Mouse (Mus musculus) frontal cortex, postnatal 36 days (tissue): ENCODE results near the gene Mex3a.
A peak's percentile ranks its signal among the peaks of the same experiment; 100 is the strongest.

Source experiments
- DNase-seq, 2 experiments: peaks; one replicate each; pipeline ENCODE4 v3.0.0; 2022; ENCODE audit warnings: low spot score in 2 of 2

Gene Mex3a

DNA sequence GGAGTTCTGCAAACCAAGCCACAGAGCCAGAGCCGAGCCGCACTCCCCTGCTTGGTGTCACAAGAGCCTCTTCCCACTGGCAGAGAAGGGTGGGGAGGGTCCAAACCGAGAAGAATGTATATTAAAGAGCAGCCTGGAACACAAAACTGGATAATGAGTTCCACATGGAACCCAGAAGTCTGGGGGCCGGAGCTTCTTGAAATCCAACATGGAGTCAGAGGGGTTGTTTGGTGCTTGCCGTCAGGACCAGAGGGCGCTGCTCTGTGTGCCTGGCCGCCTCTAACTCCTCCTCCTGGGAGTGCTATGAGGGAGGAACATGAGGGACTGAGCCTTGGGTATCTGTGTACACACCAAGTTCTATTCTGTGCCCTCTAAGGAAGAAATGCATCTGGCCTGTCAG lies 26.4 kb upstream of the Mex3a start:
- DNase-seq: no peak

DNA sequence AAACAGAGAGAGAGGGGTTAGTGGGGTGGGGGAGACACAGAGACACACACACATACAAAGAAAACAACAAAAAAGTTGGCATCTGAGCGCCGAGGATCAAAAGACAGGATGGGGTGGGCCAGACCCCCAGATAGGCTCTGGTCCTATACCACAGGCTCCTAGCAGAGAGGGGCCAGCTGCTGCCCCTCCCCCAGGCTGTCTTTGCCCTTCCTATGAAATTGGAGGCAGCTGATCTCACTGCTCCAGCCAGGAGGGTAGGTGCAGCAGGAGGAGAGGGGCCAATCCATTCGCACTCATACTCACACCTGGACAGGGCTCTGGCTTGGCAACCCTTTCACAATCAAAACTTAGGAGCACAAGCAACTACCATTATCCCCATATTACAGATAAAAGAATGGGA lies 22.9 kb upstream of the Mex3a start:
- no peak for DNase-seq

DNA sequence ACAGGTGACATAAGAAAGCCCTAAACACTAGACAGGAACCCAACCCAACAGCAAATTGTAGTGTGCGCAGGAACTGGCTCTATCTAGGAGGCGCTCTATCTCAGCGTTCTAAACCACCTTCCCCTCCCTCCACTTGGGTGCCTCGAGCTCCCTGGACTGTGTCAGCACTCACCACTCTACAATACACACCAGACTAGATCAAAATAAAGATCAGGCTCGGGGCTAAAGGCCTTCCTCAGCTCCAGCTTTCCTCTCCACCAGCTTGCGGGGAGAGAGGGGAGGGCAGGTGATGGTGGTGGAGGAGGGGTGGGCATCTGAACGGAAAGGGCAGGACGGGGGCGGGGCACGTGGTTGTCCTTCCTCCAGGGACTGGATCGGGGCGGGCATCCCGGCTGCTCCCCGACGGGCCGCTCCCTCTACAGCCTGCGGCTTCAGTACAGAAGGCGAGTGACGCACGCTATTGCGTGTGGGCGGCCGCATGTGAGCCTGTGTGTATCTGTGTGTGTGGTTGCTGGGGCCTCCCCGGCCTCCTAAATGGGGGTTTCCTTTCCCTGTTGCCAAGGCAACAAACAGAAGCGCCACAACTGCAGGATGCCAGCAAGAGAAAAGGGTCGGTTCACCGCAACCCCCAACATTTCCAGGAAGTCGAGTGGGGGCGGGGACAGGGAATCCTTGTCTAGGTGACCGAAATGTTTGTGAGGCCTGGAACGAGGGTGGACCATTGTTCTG lies 22.3 kb upstream of the Mex3a start, which contains the start of gene Lmna:
Lmna (minus strand) TSS at position 265 of the 729 bp plus-strand sequence.
- peak; percentile 90 to 95 for DNase-seq

DNA sequence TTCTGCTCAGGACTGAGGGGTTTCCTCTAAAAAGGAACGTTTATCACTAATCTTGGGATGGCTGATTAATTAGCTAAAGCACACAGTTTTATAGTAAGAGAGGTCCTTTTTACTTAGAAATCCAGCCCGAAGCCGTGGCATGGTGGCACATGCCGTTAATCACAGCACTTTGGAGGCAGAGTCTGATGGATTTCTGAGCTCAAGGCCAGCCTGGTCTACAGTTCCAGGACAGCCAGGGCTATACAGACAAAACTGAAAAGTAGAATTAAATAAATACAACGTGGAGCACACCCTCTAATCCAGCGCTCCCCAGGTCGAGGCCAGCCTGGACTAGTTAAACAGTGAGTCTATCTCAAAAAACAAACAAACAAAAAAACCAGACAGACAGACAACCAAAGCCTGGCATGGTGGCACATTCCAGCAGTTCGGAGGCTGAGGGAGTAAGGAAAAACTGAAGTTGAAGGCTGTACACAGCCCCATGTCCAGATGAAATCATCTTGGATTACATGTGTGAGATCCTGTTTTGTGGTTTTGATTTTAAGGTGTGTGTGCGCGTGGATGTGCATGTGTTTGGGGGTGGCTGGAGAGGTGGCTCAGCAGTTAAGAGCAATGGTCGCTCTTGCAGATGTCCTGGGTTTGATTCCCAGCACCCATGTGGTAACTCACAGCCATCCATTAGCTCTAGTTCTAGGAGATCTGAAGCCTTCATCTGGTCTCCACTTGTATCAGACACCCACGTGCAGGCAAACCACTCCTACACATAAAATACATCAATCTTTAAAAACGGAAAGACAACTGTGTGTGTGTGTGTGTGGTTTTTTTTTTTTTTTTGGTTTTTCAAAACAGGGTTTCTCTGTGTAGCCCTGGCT lies 21.5 kb upstream of the Mex3a start:
- no peak for DNase-seq

DNA sequence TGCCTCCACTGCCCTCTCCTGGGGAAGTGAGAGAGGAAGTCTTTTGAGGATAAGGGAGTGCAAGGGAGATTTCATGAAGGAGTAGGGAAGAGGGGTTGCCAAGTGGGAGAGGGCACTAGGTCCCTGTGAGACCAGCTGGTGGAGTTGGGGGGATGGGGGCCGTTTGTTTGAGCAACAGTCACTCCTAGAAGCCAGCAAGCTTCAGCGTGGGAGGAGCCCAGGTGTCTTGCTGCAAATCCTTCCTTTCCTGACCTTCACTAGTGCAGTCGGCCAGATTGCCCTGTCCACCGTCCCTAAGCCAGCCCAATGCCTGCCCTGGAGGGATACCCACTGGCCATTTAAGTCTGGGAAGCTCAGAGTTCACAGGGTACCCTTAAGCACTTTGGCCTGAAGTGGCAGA lies 20.6 kb upstream of the Mex3a start:
- no peak for DNase-seq

DNA sequence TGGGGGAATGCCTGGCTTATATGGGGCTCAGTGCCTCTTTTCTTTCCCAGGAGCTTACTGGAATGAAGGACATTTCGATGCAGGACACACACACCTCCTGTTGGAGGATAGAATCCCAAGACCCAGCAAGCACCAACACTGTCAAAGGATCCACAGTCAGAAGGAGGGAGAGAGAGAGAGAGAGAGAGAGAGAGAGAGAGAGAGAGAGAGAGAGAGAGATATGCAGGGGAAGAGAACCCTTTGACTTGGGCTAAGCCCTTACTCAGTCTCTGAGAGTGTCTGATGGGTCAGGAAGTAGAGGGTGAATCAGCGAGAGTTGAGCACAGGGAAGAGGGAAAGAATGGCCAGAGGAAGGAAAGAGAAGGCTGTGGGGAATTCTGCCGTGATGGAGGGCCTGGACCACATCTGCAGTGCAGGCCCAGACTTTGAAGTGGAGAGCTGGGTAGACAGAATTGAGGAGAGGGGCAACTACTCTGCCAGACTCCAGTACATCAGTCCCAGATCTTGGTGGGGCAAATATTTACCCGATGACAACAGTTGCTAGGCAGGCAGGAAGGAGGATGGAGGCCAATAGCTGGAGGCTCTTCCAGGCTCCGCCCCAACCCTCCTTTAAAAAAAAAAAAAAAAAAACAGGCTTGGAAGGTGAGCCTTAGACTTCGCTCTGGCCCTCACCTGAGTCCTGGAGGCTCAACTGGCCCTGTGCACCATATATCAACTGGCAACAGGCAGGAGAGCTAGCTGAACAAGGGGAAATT lies 19.9 kb upstream of the Mex3a start:
- no peak for DNase-seq

DNA sequence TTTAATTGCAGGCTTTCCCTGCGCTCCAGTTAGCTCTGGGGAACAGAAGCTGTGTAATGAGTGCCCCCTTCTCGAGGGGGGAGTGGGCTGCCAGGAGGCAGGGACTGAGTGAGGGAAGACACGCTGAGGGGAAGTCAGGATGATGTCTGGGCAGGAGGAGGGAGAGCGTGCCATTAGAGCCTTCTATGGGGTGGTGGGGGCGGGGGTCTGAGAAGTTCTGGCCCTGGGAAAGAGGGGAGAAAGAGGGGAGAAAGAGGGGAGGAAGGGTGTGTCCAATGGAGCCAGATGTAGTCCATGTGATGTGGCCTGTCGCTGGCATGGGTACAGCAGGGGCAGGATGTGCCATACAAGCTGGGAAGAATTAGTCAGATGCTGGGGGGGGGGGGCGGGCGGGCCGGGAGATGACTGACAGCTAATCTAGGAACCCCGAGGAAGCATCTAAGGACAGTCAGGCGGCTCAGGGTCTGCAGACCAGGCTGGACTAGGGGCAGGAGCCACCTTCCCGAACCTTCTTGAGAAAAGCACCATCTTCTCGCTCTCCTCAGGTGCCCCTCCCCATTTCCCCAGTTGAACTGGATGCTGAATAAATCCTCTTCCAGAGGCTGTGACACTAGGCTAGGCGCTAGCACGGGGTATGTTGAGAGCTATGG lies 19.2 kb upstream of the Mex3a start:
- DNase-seq: no peak

DNA sequence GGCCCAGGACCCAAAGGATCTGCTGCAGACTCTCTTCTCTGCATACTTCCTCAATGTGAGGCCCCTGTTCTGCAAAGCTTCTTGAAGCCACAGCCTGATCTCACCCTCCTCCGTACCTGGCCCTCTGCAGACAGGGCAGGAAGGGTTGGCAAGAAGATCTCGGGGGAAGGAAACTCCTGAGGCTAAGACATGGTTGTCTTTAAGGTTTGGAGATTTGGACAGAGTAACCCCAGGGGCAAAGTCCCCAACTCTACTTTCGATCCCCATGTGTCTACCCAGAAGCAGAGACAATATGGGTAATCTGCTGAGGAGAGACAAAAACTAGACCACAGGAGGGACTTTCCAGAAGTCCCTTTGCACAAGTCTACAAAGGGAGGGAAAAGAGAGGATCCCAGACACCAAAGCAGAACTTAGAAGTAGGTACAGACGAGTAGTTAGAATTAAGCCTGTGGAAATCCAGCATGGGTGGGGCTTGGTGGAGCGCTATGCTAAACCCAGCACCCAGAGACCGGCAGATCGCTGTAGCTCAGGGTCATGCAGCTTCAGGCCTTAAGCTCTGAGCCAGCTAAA lies 18.6 kb upstream of the Mex3a start:
- no peak for DNase-seq

DNA sequence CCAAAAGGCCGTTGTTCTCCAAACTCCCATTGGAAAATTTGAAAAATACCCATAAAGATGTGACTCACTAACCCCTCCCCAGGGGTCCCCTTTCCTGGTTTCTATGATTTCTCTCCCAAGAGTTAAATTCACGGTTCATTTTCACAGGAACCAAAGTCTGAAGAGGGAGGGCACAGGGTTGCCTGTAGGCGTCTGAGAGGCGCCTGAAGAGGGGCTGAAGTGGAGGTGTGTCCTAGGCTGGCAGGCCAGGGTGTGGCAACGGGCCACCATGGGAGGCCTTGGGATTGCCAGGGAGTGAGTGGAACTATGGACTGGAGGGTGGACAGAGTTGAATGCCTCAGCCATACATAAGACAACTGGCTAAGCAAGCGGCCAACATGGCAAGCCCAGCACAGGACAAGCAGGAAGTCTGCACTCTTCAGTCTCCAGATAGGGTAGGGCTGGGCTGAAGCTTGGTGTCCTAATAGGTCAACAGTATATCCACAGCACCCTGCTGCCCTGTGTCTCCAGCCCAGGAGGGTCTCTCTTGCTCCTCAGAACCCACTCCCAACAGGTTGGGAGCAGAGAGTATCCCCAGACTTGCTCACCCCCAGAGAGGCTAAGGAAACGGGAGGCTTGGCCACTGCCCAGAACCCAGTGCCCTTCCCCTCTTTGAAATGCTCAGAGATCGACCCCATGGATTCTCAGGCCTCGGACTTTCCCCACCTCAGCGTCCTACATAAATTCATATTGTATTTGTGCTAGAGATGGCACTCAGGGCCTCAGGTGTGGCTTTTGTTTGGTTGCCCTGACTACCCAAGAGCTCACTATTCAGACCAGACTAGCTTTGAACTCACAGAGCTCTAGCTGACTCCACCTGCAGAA lies 17.7 kb upstream of the Mex3a start:
- DNase-seq: no peak

DNA sequence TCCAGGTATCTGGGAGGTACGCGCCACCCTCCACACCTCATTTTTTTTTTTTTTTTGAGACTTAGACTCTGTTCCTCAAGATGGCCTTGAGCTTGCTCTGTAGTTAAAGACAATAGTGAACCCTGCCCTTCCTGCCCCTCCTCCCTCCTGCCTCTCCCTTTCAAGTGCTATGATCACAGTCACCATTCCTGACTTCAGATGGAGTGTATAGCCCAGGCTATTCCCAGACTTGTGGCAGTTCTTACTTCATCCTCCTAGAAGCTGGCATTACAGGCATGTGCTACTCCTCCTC lies 17.2 kb upstream of the Mex3a start:
- DNase-seq: no peak

DNA sequence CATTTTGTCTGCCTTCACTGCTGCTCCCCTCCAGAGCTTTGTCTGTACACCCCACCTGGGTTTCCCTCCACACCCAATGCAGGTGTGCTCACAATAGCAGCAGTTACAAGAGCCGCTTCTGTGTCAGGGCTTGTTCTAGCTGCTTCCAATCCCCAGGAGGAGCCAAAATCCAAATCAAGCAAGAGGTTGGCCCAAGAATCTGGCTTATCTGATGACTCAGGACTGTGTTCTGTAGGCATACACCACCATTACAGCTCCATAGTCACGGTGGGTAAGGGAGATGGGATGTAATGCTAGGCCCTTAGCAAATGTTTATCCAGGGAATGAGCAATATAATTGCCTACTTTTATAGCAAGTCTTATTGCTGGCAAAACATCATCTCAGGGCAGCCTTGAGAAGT lies 15.8 kb upstream of the Mex3a start:
- DNase-seq: no peak

DNA sequence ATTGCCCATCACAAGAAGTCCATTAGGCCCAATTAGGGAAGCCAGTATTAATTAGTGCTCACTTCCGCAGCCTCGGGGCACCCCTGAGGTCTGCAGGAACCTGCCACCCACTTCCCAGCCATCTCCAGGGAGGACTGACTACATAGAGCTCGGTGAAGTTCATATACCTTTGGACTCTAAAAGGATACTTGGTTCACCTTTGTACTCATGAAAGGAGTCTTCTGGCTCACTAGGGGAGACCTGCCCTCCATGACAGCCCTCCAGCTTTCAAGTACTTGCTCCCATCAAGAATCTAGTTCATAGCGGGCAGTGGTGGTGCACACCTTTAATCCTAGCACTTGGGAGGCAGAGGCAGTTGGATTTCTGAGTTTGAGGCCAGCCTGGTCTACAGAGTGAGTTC lies 13.8 kb upstream of the Mex3a start:
- no peak for DNase-seq

DNA sequence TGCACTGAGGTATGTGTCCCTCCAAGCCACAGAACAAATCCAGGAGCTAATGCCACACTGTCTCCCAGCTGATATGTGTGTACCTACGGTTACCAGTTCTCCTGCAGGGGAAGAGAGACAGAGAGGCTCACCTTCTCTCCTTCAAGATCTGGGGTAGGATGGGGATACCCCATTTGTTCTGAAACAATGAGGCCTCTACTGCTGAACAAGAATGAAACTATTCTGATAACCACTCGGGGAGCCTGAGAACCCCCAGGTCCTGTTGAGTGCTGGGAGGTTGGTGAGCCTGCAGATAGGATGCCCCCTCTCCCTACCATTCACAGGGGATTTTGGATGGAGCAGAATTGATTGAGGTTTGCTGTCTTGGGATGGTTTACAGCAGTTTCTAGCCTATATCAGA lies 12.1 kb upstream of the Mex3a start:
- no peak for DNase-seq

DNA sequence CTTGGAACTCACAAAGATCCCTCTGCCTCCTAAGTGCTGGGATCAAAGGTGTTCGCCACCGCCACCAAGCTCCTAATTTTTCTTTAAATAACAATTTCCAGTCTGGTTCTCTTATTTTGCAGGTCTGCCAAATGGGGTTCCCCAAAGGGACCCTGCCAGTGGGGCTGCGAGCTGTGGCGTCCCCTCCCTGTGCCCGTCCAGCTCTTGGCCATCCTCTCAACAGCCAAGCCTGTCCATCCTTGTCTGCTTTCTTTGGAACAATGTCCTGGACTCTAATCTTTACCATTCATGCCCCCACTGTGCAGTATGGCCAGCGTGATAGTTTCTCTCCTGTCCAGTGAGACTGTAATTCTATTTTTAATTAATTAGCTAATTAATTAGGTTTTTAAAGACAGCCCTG lies 11.0 kb upstream of the Mex3a start:
- no peak for DNase-seq

DNA sequence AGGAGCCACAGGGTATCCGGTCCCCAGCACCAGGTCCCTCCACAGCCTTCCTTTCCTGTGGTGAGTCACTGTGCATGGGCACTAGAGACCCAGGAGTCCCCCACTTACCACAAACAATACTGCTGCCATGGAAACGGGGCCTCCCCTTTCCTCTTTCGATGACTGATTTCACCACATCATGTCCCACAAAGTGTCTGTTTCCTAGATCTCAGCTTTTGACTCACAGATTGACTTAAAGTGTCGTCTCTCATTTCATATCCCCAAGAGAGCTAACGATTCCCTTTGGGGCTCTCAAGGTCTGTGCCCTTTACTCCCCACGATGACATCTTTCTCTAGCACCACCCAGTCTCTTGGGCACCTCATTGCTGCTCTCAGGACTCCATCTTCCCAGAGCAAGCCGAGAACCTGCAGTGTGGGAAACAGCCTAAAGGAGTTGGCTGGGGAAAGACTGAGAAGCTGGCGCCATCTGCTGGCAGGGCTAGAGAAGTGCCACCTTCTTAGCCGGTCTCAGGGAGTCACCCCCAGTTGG lies 10.3 kb upstream of the Mex3a start:
- DNase-seq: peak; percentile 62 to 70

DNA sequence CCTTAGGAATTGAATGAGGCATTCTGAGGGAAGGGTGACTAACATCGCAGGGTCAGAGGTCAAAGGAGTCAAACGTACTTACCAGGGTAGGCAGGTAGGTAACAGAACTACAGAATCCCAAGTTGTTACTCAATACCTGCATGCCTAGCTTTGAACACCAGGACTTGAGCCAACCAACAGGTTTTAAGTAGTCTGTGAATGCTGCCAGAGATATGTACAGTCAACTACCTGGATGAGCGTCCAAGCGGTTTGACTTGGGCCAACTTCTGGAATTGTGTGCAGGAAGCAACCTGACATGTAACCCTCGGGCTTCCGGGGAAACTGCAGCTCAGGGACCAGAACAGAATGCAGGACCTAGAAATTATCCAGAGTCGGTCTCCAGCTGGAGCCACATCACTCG lies 9.2 kb upstream of the Mex3a start:
- DNase-seq: no peak

DNA sequence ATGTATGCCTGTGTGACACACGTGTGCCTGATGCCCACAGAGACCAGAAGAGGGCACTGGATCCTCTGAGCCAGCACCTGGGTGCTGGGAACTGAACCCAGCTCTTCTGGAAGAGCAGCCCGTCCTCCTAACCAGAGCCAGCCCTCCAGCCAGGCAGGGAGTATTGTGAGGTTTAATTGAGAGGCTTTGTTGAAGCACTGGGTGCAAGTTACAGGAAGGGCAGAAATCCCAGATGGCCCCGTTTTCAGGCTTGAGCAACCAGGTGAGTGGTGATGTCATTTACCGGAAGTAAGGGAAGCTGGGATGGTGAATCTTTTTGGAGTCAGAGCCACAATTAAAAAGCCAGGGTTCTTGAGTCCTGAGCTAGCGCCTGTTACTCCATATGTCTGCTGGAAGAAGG lies 7.2 kb upstream of the Mex3a start:
- no peak for DNase-seq

DNA sequence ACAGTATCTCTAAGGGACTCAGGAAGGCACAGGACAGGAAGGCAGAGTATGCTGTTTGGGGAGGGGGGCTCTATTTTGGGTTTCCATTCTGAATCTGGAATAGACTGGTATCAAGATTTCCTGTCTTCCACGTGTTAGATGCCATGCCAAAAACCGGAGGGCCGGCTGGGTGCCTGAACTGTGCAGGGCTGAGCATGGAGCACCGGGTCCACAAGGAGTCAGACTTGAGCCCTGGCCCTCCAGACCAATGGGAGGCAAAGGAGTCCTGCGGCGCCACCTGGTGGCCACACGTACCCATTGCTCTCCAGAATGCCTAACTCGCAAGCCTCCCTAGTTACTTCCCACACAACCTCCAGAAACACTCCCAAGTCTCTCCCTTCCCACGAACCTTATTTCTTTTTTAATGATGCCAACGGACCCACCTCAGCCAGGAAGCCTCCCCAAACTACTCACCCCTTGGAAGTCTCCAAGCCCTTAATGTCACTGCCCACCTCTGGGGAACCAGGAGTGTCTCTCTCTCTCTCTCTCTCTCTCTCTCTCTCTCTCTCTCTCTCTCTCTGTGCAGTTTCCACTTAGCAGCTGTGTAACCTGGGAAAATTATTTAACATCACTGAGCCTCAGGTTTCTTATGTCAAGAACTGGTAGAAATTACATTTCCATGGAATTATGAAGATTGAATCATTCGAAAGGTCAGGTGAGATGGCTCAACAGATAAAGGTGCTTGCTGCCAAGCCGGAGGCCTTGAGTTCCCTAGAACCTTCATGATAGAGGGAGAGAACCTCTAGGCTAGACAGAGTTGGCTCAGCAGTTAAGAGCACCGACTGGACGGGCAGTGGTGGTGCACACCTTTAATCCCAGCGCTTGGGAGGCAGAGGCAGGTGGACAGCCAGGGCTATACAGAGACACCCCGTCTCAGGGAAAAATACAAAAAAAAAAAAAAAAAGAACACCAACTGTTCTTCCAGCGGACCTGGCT lies 5.8 kb upstream of the Mex3a start:
- DNase-seq: peak; percentile 68 to 80

DNA sequence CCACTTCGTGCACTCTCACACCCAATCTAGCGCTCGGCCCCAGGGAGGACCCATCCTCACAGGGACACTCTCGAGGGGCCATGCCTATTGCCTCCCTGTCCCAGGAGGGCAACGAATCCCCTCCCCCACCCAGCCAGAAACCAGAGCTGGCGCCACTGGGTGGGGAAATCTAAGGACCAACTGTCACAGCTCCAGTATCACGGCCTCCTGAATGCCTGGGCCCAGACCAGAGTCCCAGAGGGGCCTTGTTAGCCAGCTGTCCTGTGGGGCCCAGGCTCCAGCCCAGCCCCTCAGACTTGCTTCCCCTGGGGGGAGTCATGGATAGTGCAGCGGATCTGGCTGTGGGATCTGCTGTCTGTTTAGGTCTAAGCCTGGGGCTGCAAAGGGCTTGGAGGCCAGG lies 4.6 kb upstream of the Mex3a start:
- no peak for DNase-seq
